Mouse (Mus musculus) small intestine, adult 2 months (tissue): Measurements from ENCODE around the gene 1600002K03Rik.

Experiments used
- CTCF ChIP-seq: fragments of 200-500 bp; IDR thresholded peaks from 2 replicates; pipeline ENCODE4 v1.5.1; 2012; ENCODE audit warnings: low read depth, mild to moderate bottlenecking, control low read depth, inconsistent platforms, low read length, moderate library complexity, mixed read lengths; ENCODE audit not compliant: insufficient replicate concordance, insufficient read length; ENCODE audit errors: extremely low read depth
- POLR2A ChIP-seq: fragments of 200-500 bp; IDR thresholded peaks from 2 replicates; pipeline ENCODE4 v1.6.1; 2012; ENCODE audit warnings: low read depth, mild to moderate bottlenecking, control low read depth, inconsistent platforms, low read length, moderate library complexity

- TF ChIP-seq CTCF (no peak), POLR2A (no peak)
Observed at GRCm38 (mm10) chr10:80170601-80171021, 2.1 kb upstream of the 1600002K03Rik start.
